Mouse (Mus musculus) myocyte (in vitro differentiated cells): ENCODE measurements around the gene Brd2. TPM values are rescaled to one million over a fixed set of nuclear protein-coding genes. Genes with fewer than 3 reads are reported as not detected.
A peak's percentile ranks its signal among the peaks of the same experiment; 100 is the strongest.

ENCODE experiments used
- H3K27me3 ChIP-seq: one replicate; pipeline ENCODE4 v1.6.1; 2011; ENCODE audit not compliant: control insufficient read depth, insufficient read depth, insufficient read length
- H3K36me3 ChIP-seq: one replicate; pipeline ENCODE4 v1.6.1; 2011; ENCODE audit not compliant: control insufficient read depth, insufficient read depth
- H3K4me2 ChIP-seq: one replicate; pipeline ENCODE4 v1.6.1; 2011; ENCODE audit warnings: low read depth, control low read depth
- H3K4me3 ChIP-seq: one replicate; pipeline ENCODE4 v1.5.1; 2011; ENCODE audit warnings: mild to moderate bottlenecking, control low read depth, moderate library complexity
- H3K79me2 ChIP-seq: one replicate; pipeline ENCODE4 v1.6.1; 2011; ENCODE audit not compliant: control insufficient read depth, insufficient read depth
- H3ac ChIP-seq: one replicate; pipeline ENCODE4 v1.6.1; 2011; ENCODE audit not compliant: control insufficient read depth, insufficient read length
- CEBPB ChIP-seq: IDR thresholded peaks from 2 replicates; pipeline ENCODE4 v1.6.1; 2011; ENCODE audit warnings: mild to moderate bottlenecking, moderate library complexity; ENCODE audit not compliant: poor library complexity, insufficient read depth, severe bottlenecking
- E2F4 ChIP-seq: IDR thresholded peaks from one replicate; pipeline ENCODE4 v1.6.1; 2011; ENCODE audit warnings: mild to moderate bottlenecking, control low read depth, moderate library complexity; ENCODE audit not compliant: insufficient read depth
- MAX ChIP-seq: IDR thresholded peaks from one replicate; pipeline ENCODE4 v1.6.1; 2011; ENCODE audit warnings: low read depth, mild to moderate bottlenecking, control low read depth
- MYOD1 ChIP-seq, 3 experiments: IDR thresholded peaks; one replicate each; pipeline ENCODE4 v1.6.1; 2011; ENCODE audit warnings: control low read depth in 2 of 3, low read depth in 2 of 3, mild to moderate bottlenecking in 2 of 3, moderate library complexity in 1 of 3; ENCODE audit not compliant: insufficient read length in 2 of 3, control insufficient read depth in 1 of 3
- MYOG ChIP-seq, 3 experiments: IDR thresholded peaks; one replicate each; pipeline ENCODE4 v1.6.1; 2011; ENCODE audit warnings: control low read depth in 2 of 3, low read depth in 2 of 3, mild to moderate bottlenecking in 2 of 3; ENCODE audit not compliant: insufficient read length in 2 of 3, control insufficient read depth in 1 of 3, insufficient read depth in 1 of 3
- POLR2A ChIP-seq: IDR thresholded peaks from one replicate; pipeline ENCODE4 v1.6.1; 2011; ENCODE audit warnings: low read depth, mild to moderate bottlenecking, control low read depth, moderate library complexity; ENCODE audit not compliant: insufficient read length
- POLR2AphosphoS2 ChIP-seq: IDR thresholded peaks from one replicate; pipeline ENCODE4 v1.6.1; 2011; ENCODE audit warnings: low read depth, control low read depth; ENCODE audit not compliant: insufficient read length
- REST ChIP-seq: IDR thresholded peaks from one replicate; pipeline ENCODE4 v1.6.1; 2011; ENCODE audit warnings: mild to moderate bottlenecking, control low read depth, moderate library complexity; ENCODE audit not compliant: insufficient read depth, insufficient read length
- SRF ChIP-seq: IDR thresholded peaks from one replicate; pipeline ENCODE4 v1.6.1; 2011; ENCODE audit warnings: low read depth; ENCODE audit not compliant: control insufficient read depth, insufficient read length
- TCF12 ChIP-seq: IDR thresholded peaks from one replicate; pipeline ENCODE4 v1.6.1; 2011; ENCODE audit warnings: mild to moderate bottlenecking, control low read depth; ENCODE audit not compliant: poor library complexity, insufficient read depth, severe bottlenecking
- TCF3 ChIP-seq: IDR thresholded peaks from one replicate; pipeline ENCODE4 v1.6.1; 2011; ENCODE audit warnings: low read depth, control low read depth; ENCODE audit not compliant: insufficient read length
- USF1 ChIP-seq: IDR thresholded peaks from one replicate; pipeline ENCODE4 v1.6.1; 2011; ENCODE audit warnings: low read depth, mild to moderate bottlenecking, control low read depth, moderate library complexity
- polyA plus RNA-seq: library from polyadenylated mRNA; unstranded; fragments of >200 nt; fragmentation: generic; extraction: Trizol; gene quantifications from one replicate; pipeline ENCODE4 v1.2.1, GENCODE M21; 2012; ENCODE audit warnings: missing spikeins

Brd2 gene
- polyA plus RNA-seq, 1 experiment = 90.1 TPM

GRCm38 (mm10) chr17:34104804-34105203 lies 17.6 kb downstream of the Brd2 start:
- no peak overlapping the region for H3ac ChIP-seq
- H3K27me3 ChIP-seq = no peaks in the 10 kb centered on the region
- no peaks in the 10 kb centered on the region for H3K36me3 ChIP-seq
- H3K79me2 ChIP-seq = no peaks in the 10 kb centered on the region
- H3K4me2 ChIP-seq = no peak overlapping the region
- no peak overlapping the region for H3K4me3 ChIP-seq
- no peak for TF ChIP-seq REST
- TF ChIP-seq MYOG (IDR thresholded peaks at IDR 0.05; ENCODE audit: control insufficient read depth in 1 of 3, insufficient read depth in 1 of 3, insufficient read length in 2 of 3, low read depth in 2 of 3) = no peak
- TF ChIP-seq MAX = no peak
- no peak for TF ChIP-seq TCF12
- no peak for TF ChIP-seq E2F4
- no peak for TF ChIP-seq POLR2AphosphoS2
- TF ChIP-seq USF1 = no peak
- TF ChIP-seq MYOD1 (IDR thresholded peaks at IDR 0.05; ENCODE audit: control insufficient read depth in 1 of 3, insufficient read length in 2 of 3, low read depth in 2 of 3) = no peak
- no peak for TF ChIP-seq POLR2A
- no peak for TF ChIP-seq TCF3
- TF ChIP-seq CEBPB = no peak
- TF ChIP-seq SRF = no peak

GRCm38 (mm10) chr17:34102831-34103230 lies 19.6 kb downstream of the Brd2 start:
- Histone ChIP-seq H3K36me3 (no peaks in the 10 kb centered on the region), H3K4me3 (no peak overlapping the region), H3K27me3 (no peaks in the 10 kb centered on the region), H3ac (no peak overlapping the region), H3K79me2 (no peaks in the 10 kb centered on the region), H3K4me2 (peak overlapping the region; percentile 30)
- no peak for TF ChIP-seq MYOD1 (IDR thresholded peaks at IDR 0.05; ENCODE audit: control insufficient read depth in 1 of 3, insufficient read length in 2 of 3, low read depth in 2 of 3)
- TF ChIP-seq CEBPB = no peak
- TF ChIP-seq REST = no peak
- no peak for TF ChIP-seq MAX
- TF ChIP-seq TCF12 = no peak
- TF ChIP-seq POLR2AphosphoS2 = no peak
- TF ChIP-seq USF1 = no peak
- TF ChIP-seq E2F4 = no peak
- no peak for TF ChIP-seq SRF
- no peak for TF ChIP-seq POLR2A
- no peak for TF ChIP-seq TCF3
- TF ChIP-seq MYOG (IDR thresholded peaks at IDR 0.05; ENCODE audit: control insufficient read depth in 1 of 3, insufficient read depth in 1 of 3, insufficient read length in 2 of 3, low read depth in 2 of 3) = no peak

- Histone ChIP-seq H3ac (no peak overlapping the region), H3K4me2 (peak overlapping the region; percentile 65), H3K36me3 (no peaks in the 10 kb centered on the region), H3K27me3 (no peaks in the 10 kb centered on the region), H3K4me3 (no peak overlapping the region), H3K79me2 (no peaks in the 10 kb centered on the region)
- TF ChIP-seq POLR2A = no peak
- no peak for TF ChIP-seq MYOD1 (IDR thresholded peaks at IDR 0.05; ENCODE audit: control insufficient read depth in 1 of 3, insufficient read length in 2 of 3, low read depth in 2 of 3)
- no peak for TF ChIP-seq TCF3
- TF ChIP-seq REST = no peak
- peak in 1 of 3 experiments; percentile 26 for TF ChIP-seq MYOG (IDR thresholded peaks at IDR 0.05; ENCODE audit: control insufficient read depth in 1 of 3, insufficient read depth in 1 of 3, insufficient read length in 2 of 3, low read depth in 2 of 3)
- no peak for TF ChIP-seq E2F4
Observed at GRCm38 (mm10) chr17:34101604-34102032, 20.8 kb downstream of the Brd2 start.

GRCm38 (mm10) chr17:34101185-34101584 lies 21.2 kb downstream of the Brd2 start:
- Histone ChIP-seq H3K4me3 (no peak overlapping the region), H3K4me2 (no peak overlapping the region), H3K27me3 (no peaks in the 10 kb centered on the region), H3ac (no peak overlapping the region), H3K36me3 (no peaks in the 10 kb centered on the region), H3K79me2 (no peaks in the 10 kb centered on the region)
- TF ChIP-seq REST (no peak), SRF (no peak), MYOD1 (IDR thresholded peaks at IDR 0.05; ENCODE audit: control insufficient read depth in 1 of 3, insufficient read length in 2 of 3, low read depth in 2 of 3) (no peak), POLR2AphosphoS2 (no peak), E2F4 (no peak), MYOG (IDR thresholded peaks at IDR 0.05; ENCODE audit: control insufficient read depth in 1 of 3, insufficient read depth in 1 of 3, insufficient read length in 2 of 3, low read depth in 2 of 3) (no peak)

- Histone ChIP-seq H3K27me3 (no peaks in the 10 kb centered on the region), H3K4me2 (no peak overlapping the region), H3K36me3 (no peaks in the 10 kb centered on the region), H3K4me3 (no peak overlapping the region), H3ac (no peak overlapping the region), H3K79me2 (no peaks in the 10 kb centered on the region)
- TF ChIP-seq SRF = no peak
- no peak for TF ChIP-seq TCF3
- TF ChIP-seq POLR2A = no peak
- no peak for TF ChIP-seq MYOG (IDR thresholded peaks at IDR 0.05; ENCODE audit: control insufficient read depth in 1 of 3, insufficient read depth in 1 of 3, insufficient read length in 2 of 3, low read depth in 2 of 3)
- TF ChIP-seq TCF12 = no peak
- no peak for TF ChIP-seq MYOD1 (IDR thresholded peaks at IDR 0.05; ENCODE audit: control insufficient read depth in 1 of 3, insufficient read length in 2 of 3, low read depth in 2 of 3)
- TF ChIP-seq E2F4 = no peak
- TF ChIP-seq MAX = no peak
- TF ChIP-seq POLR2AphosphoS2 = no peak
- no peak for TF ChIP-seq REST
- no peak for TF ChIP-seq USF1
- no peak for TF ChIP-seq CEBPB
Observed at GRCm38 (mm10) chr17:34099531-34099930, 22.9 kb downstream of the Brd2 start.
